Mouse (Mus musculus) embryonic fibroblast, embryonic 13.5 days (primary cell): ENCODE data around the gene Greb1. TPM values are rescaled to one million over a fixed set of nuclear protein-coding genes. Genes with fewer than 3 reads are reported as not detected.

Experiments used
- H3K27ac ChIP-seq: 2 replicates; pipeline ENCODE4 v1.5.1; 2012; ENCODE audit warnings: low read length, control low read depth, inconsistent platforms; ENCODE audit not compliant: insufficient read depth
- H3K4me1 ChIP-seq: 2 replicates; pipeline ENCODE4 v1.6.1; 2011; ENCODE audit warnings: low read length; ENCODE audit not compliant: control insufficient read depth, insufficient read depth
- H3K4me3 ChIP-seq: 2 replicates; pipeline ENCODE4 v1.5.1; 2011; ENCODE audit warnings: mild to moderate bottlenecking, control low read depth, low read length; ENCODE audit not compliant: insufficient read depth
- CTCF ChIP-seq: IDR thresholded peaks from 2 replicates; pipeline ENCODE4 v1.5.1; 2011; ENCODE audit warnings: mild to moderate bottlenecking, control low read depth, low read length, moderate library complexity, borderline replicate concordance; ENCODE audit not compliant: insufficient read depth
- POLR2A ChIP-seq: IDR thresholded peaks from 2 replicates; pipeline ENCODE4 v1.6.1; 2011; ENCODE audit warnings: low read depth, mild to moderate bottlenecking, control low read depth, low read length, moderate library complexity
- polyA plus RNA-seq: library from polyadenylated mRNA; stranded (reverse); fragments of >200 nt; gene quantifications from 2 replicates; pipeline ENCODE4 v1.2.4, GENCODE M21; 2011; ENCODE audit warnings: low read depth; ENCODE audit not compliant: missing spikeins, insufficient read length

The Greb1 gene
- polyA plus RNA-seq, 1 experiment: 0.84 TPM

GRCm38 (mm10) chr12:16661936-16662335 lies 138.8 kb downstream of the Greb1 start:
- no peak overlapping the region for H3K27ac ChIP-seq
- no peaks in the 10 kb centered on the region for H3K4me1 ChIP-seq
- H3K4me3 ChIP-seq: no peak overlapping the region
- TF ChIP-seq CTCF: no peak
- no peak for TF ChIP-seq POLR2A

GRCm38 (mm10) chr12:16661459-16661858 lies 139.2 kb downstream of the Greb1 start:
- no peak overlapping the region for H3K4me3 ChIP-seq
- TF ChIP-seq CTCF (no peak), POLR2A (no peak)
- H3K27ac ChIP-seq: no peak overlapping the region
- no peaks in the 10 kb centered on the region for H3K4me1 ChIP-seq

- Histone ChIP-seq H3K4me3 (no peak overlapping the region), H3K4me1 (no peaks in the 10 kb centered on the region), H3K27ac (no peak overlapping the region)
- no peak for TF ChIP-seq POLR2A
- no peak for TF ChIP-seq CTCF
Measured at GRCm38 (mm10) chr12:16656906-16657875, 143.5 kb downstream of the Greb1 start.

GRCm38 (mm10) chr12:16655604-16656003 lies 145.1 kb downstream of the Greb1 start:
- H3K27ac ChIP-seq: no peak overlapping the region
- H3K4me1 ChIP-seq: no peaks in the 10 kb centered on the region
- TF ChIP-seq POLR2A (no peak), CTCF (no peak)
- H3K4me3 ChIP-seq: no peak overlapping the region

GRCm38 (mm10) chr12:16653332-16654093 lies 147.2 kb downstream of the Greb1 start, which contains the start of gene Ntsr2:
Gene Ntsr2 (plus strand): TSS chr12:16653382.
- Histone ChIP-seq H3K27ac (no peak within 1 kb of the TSS), H3K4me3 (no peak within 1 kb of the TSS), H3K4me1 (no peaks in the 10 kb centered on the region)
- TF ChIP-seq POLR2A (no peak), CTCF (no peak)

GRCm38 (mm10) chr12:16649819-16650218 lies 150.9 kb downstream of the Greb1 start:
- Histone ChIP-seq H3K4me1 (no peaks in the 10 kb centered on the region), H3K27ac (no peak overlapping the region), H3K4me3 (no peak overlapping the region)
- TF ChIP-seq CTCF (no peak), POLR2A (no peak)

- TF ChIP-seq CTCF: no peak
- no peak for TF ChIP-seq POLR2A
- H3K27ac ChIP-seq: no peak overlapping the region
Measured at GRCm38 (mm10) chr12:16648273-16648672, 152.4 kb downstream of the Greb1 start.

GRCm38 (mm10) chr12:16646780-16647409 lies 153.8 kb downstream of the Greb1 start:
- H3K27ac ChIP-seq: no peak overlapping the region
- H3K4me1 ChIP-seq: no peaks in the 10 kb centered on the region
- no peak overlapping the region for H3K4me3 ChIP-seq
- no peak for TF ChIP-seq POLR2A
- TF ChIP-seq CTCF: no peak

More at GRCm38 (mm10) chr12:16648273-16648672, 152.4 kb downstream of the Greb1 start:
- H3K4me3 ChIP-seq: no peak overlapping the region
- H3K4me1 ChIP-seq: no peaks in the 10 kb centered on the region

- TF ChIP-seq CTCF: no peak
- TF ChIP-seq POLR2A: no peak
Measured at GRCm38 (mm10) chr12:16644698-16645097, 156.0 kb downstream of the Greb1 start.

GRCm38 (mm10) chr12:16643508-16644345 lies 157.0 kb downstream of the Greb1 start:
- Histone ChIP-seq H3K27ac (no peak overlapping the region), H3K4me3 (no peak overlapping the region), H3K4me1 (no peaks in the 10 kb centered on the region)
- TF ChIP-seq POLR2A (no peak), CTCF (no peak)

More at GRCm38 (mm10) chr12:16644698-16645097, 156.0 kb downstream of the Greb1 start:
- Histone ChIP-seq H3K4me3 (no peak overlapping the region), H3K4me1 (no peaks in the 10 kb centered on the region), H3K27ac (no peak overlapping the region)
